19 mouse cellular contexts compared by ENCODE assay signal in genomic region chr1:39309548-39309947, GRCm38 (mm10). TPM values are rescaled to one million over a fixed set of nuclear protein-coding genes. Genes with fewer than 3 reads are reported as not detected.
A peak's percentile ranks its signal among the peaks of the same experiment; 100 is the strongest.
DNase-seq lines count a peak whose midpoint lies in the region; ATAC-seq and TF ChIP-seq lines count a peak whose summit lies in the region.
"Had no signal": no experiment of that assay in that cellular context is flagged by ENCODE, and none has a peak within 500 bp of the region (broad histone marks: within the 10 kb centered on the region; RNA-seq: fewer than 3 reads in every experiment).

No protein-coding gene starts in this region.

- peak; percentile 58 for ATAC-seq in granulocyte monocyte progenitor cell, adult 5-6 weeks (replicated peaks; ENCODE audit: poor library complexity, severe bottlenecking)
- ATAC-seq in megakaryocyte, adult 5-6 weeks (ENCODE audit: poor library complexity, severe bottlenecking) = peak; percentile 47
- no peak for ATAC-seq in megakaryocyte-erythroid progenitor cell, adult 5-6 weeks (replicated peaks; ENCODE audit: low FRiP score, low TSS enrichment, poor library complexity, severe bottlenecking)
- ATAC-seq: forebrain, embryonic 13.5 days; forebrain, embryonic 15.5 days; forebrain, postnatal 0 days had no signal

- DNase-seq in adrenal gland, postnatal 4 days (ENCODE audit: low spot score in 2 of 2) = no peak
- no peak for DNase-seq in layer of hippocampus, adult 9-10 months (ENCODE audit: low spot score)
- DNase-seq: adrenal gland, adult 2 months; adrenal gland, postnatal 10 days; adrenal gland, postnatal 25 days; cerebellum, adult 11-12 months; cerebellum, adult 2 months; cerebellum, adult 9-10 months; cerebellum, postnatal 10 days; cerebellum, postnatal 25 days; forebrain, postnatal 0 days had no signal

- peak overlapping the region; percentile 97 for H3K27ac ChIP-seq in bone marrow macrophage, adult 2 months (ENCODE audit: insufficient read depth, low read depth, low read length)
- H3K27ac ChIP-seq: embryonic facial prominence, embryonic 10.5 days; embryonic facial prominence, embryonic 12.5 days; forebrain, embryonic 13.5 days; forebrain, embryonic 15.5 days had no signal

- TF ChIP-seq POLR2A in bone marrow macrophage, adult 2 months (IDR thresholded peaks at IDR 0.05; ENCODE audit: borderline replicate concordance, low read depth, low read length) = no peak

- H3K4me3 ChIP-seq in bone marrow macrophage, adult 2 months (ENCODE audit: insufficient read depth, low read length) = no peak overlapping the region
- H3K4me3 ChIP-seq: embryonic facial prominence, embryonic 10.5 days; embryonic facial prominence, embryonic 12.5 days; forebrain, embryonic 13.5 days; forebrain, embryonic 15.5 days had no signal

- H3K4me1 ChIP-seq in bone marrow macrophage, adult 2 months (ENCODE audit: control insufficient read depth, insufficient read depth, low read length) = peaks cover 63% of the 10 kb centered on the region

- TF ChIP-seq CTCF in bone marrow macrophage, adult 2 months (IDR thresholded peaks at IDR 0.05; ENCODE audit: low read depth, low read length) = no peak

RNA-seq across cellular contexts. Expression of gene Rpl31, which starts 58.1 kb away (rescaled TPM):
- polyA plus RNA-seq in bone marrow macrophage, adult 2 months (2012; ENCODE audit: insufficient read depth, insufficient read length, missing spikeins) = 950 and 963 TPM in 2 replicates
- 2,377 and 2,618 TPM in 2 replicates for total RNA-seq in granulocyte monocyte progenitor cell, adult 5-6 weeks (2014; fragmentation: Nextera tagmentation)
- 283 and 432 TPM in 2 replicates for total RNA-seq in granulocyte monocyte progenitor cell, adult 5-6 weeks (2017)
- 1,504 and 1,608 TPM in 2 replicates for total RNA-seq in megakaryocyte, adult 5-6 weeks (2015)
- total RNA-seq in megakaryocyte, adult 5-6 weeks (2017) = 446 and 454 TPM in 2 replicates
- 1,000 to 10,000 TPM in 1 of 2 experiments, 100 to 1,000 TPM in 1; 986 to 1,037 TPM for total RNA-seq in adrenal gland, postnatal 4 days (2021)
- total RNA-seq in megakaryocyte-erythroid progenitor cell, adult 5-6 weeks (2014; fragmentation: Nextera tagmentation) = 2,763 and 2,797 TPM in 2 replicates
- 770 and 846 TPM in 2 replicates for total RNA-seq in megakaryocyte-erythroid progenitor cell, adult 5-6 weeks (2017)
